Mouse (Mus musculus): Measurements from ENCODE around the gene Dapk2. TPM values are rescaled to one million over a fixed set of nuclear protein-coding genes. Genes with fewer than 3 reads are reported as not detected.

The Dapk2 gene
- polyA plus RNA-seq, 1 experiment from 2014 or later = 7.4 TPM

- no peak for ATAC-seq (ENCODE audit: low FRiP score, low read depth)
- Histone ChIP-seq H3K36me3 (no peaks in the 10 kb centered on the region), H3K4me2 (replicated peaks) (no peak overlapping the region), H3K27me3 (no peaks in the 10 kb centered on the region), H3K4me3 (no peak overlapping the region), H3K9ac (no peak overlapping the region), H3K9me3 (no peaks in the 10 kb centered on the region), H3K27ac (no peak overlapping the region), H3K4me1 (peaks cover 5% of the 10 kb centered on the region; the same call in 1 of the 2 replicates)
- 90% methylated on average over 1 of the region's 1 CpGs for WGBS
These were observed 40.5 kb downstream of the Dapk2 start for GRCm38 (mm10) chr9:66198533-66198932.

DNA sequence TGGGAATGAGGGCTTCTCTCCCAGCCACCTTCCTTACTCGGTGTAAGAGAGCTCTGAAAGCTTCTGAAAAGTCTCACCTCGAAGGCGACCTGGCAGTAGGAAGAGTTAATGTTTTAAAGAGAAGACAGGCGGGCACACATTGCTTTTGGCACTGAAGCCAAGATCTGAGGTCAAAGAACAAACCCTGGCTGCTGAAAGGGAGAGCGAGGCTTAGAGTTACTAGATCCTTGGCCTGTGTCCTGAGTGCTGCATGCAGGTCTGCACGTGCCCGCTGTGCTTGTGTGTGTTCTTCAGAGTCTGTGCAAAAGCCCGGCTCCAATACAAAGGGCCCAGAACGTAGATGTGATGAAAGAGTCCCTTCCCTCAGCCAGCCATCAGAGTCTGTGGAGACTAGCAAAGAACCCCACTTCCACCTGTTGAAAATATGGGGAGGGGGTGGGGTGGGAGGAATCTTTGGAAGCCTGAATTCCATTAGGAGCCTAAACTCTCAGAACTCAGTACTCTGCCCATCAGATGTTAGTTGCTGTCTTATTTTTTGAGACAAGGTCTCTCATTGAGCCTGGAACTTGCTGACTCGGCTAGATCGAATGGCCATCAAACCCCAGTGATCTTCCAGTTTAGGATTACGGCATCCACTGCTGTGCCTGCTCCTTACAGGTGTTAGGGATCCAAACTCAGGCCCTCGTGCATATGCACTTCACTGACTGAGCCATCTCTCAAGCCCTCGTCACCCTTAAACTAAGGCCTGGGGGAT is 41.8 kb downstream of the Dapk2 start:
- Histone ChIP-seq H3K4me3 (no peak overlapping the region), H3K4me2 (replicated peaks) (no peak overlapping the region), H3K36me3 (no peaks in the 10 kb centered on the region), H3K4me1 (peaks cover 5% of the 10 kb centered on the region; the same call in 1 of the 2 replicates), H3K9ac (no peak overlapping the region), H3K27ac (no peak overlapping the region), H3K27me3 (no peaks in the 10 kb centered on the region), H3K9me3 (no peaks in the 10 kb centered on the region)
- no peak for ATAC-seq (ENCODE audit: low FRiP score, low read depth)
- 80% methylated on average over 14 of the region's 14 CpGs for WGBS

DNA sequence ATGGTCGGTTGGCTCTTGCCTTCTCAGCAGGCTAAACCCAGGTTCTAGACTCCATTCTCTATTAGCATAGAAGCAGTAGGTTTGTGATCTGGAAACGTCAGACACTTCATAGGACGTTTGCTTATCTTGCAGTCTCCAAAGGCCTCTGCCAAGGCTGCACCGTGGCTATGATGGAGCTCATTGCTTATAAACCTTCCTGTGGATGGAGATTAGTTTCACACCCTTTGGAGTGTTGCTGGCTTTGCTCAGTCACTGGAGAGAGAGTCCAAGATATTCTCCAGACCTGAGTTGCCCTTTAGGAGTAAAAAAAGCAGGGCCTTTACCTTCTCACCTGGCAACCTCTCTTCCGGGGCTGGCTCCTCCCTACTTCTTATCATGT is 42.4 kb downstream of the Dapk2 start:
- Histone ChIP-seq H3K4me3 (no peak overlapping the region), H3K4me2 (replicated peaks) (no peak overlapping the region), H3K27ac (no peak overlapping the region), H3K9ac (no peak overlapping the region), H3K9me3 (no peaks in the 10 kb centered on the region), H3K36me3 (no peaks in the 10 kb centered on the region), H3K27me3 (no peaks in the 10 kb centered on the region), H3K4me1 (peaks cover 5% of the 10 kb centered on the region; the same call in 1 of the 2 replicates)
- 65% methylated on average over 5 of the region's 5 CpGs for WGBS
- ATAC-seq (ENCODE audit: low FRiP score, low read depth) = no peak

DNA sequence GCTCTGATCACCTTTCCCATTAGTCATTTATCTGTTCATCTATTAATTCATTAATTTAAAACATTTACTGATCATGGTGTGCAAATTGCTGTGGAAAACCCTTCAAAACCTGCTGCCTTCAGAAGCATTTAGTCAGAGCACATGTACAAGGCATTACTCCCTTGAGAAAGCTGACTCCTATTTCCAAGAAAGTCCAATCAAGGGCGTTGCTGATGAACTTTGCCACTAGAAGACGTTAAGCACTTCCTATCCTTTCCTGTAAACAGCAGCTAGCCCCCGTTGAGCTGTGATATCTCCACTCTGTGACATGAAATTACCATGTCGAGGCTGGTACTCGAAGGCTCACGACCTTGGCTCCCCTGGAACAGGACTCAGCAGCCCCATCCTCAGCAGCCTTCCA is 43.6 kb downstream of the Dapk2 start:
- Histone ChIP-seq H3K4me2 (replicated peaks) (no peak overlapping the region), H3K9me3 (no peaks in the 10 kb centered on the region), H3K27ac (no peak overlapping the region), H3K9ac (no peak overlapping the region), H3K4me1 (peaks cover 3% of the 10 kb centered on the region; the same call in 1 of the 2 replicates), H3K36me3 (no peaks in the 10 kb centered on the region), H3K27me3 (no peaks in the 10 kb centered on the region), H3K4me3 (no peak overlapping the region)
- 61% methylated on average over 6 of the region's 6 CpGs for WGBS
- no peak for ATAC-seq (ENCODE audit: low FRiP score, low read depth)

DNA sequence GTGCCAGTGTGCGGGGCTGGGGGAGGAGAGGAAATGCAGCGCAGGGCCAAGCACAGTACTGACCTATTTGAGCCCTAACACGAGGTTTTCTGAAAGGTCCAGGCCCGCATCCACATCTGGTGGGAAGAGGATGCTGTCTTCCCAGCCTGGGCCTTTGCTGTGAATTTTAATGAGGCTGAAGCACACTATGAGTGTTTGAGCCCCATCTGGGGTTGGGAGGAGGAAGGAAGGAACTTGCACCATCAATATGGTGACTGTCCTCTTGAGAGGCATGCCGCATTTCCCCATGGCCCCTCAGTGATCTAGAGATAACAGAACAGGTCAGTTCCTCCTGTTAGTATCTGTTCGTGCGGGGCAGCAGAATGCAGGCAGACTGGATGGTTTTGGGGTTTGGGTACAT is 44.4 kb downstream of the Dapk2 start:
- H3K27me3 ChIP-seq = no peaks in the 10 kb centered on the region

DNA sequence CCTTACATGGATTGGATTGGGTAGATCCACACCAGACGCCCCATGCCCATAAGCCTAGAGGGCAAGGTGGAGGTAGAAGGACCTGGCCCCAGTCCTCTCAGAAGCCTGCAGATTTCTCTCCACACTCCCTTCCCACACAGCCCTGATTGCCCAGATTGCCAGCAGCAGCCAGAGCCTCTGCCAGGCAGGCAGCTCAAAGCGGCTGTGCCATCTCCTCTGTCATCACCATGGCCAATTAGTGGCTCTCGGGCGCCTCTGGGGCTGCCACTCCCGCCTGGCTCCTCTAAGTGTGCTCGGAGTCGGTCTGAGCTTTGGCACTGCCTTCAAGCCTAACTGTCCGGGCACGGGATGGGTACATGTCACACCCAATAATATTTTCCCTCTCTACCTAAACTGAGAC is 47.7 kb downstream of the Dapk2 start:
- Histone ChIP-seq H3K4me1 (0 out of 2 replicates have a peak, but pooled peaks cover under 1% of the 10 kb centered on the region), H3K27ac (no peak overlapping the region), H3K9ac (no peak overlapping the region), H3K4me2 (replicated peaks) (no peak overlapping the region), H3K36me3 (no peaks in the 10 kb centered on the region), H3K4me3 (no peak overlapping the region), H3K27me3 (no peaks in the 10 kb centered on the region), H3K9me3 (no peaks in the 10 kb centered on the region)
- WGBS = 81% methylated on average over 9 of the region's 9 CpGs
- ATAC-seq (ENCODE audit: low FRiP score, low read depth) = no peak

More for the DNA sequence above, 44.4 kb downstream of the Dapk2 start:
- WGBS = 71% methylated on average over 7 of the region's 7 CpGs
- Histone ChIP-seq H3K36me3 (no peaks in the 10 kb centered on the region), H3K4me3 (no peak overlapping the region), H3K9me3 (no peaks in the 10 kb centered on the region), H3K4me2 (replicated peaks) (no peak overlapping the region), H3K27ac (no peak overlapping the region), H3K4me1 (no peaks in the 10 kb centered on the region), H3K9ac (no peak overlapping the region)
- ATAC-seq (ENCODE audit: low FRiP score, low read depth) = no peak

GRCm38 (mm10) chr9:66206825-66207224 is 48.8 kb downstream of the Dapk2 start:
- Histone ChIP-seq H3K4me2 (replicated peaks) (no peak overlapping the region), H3K9me3 (no peaks in the 10 kb centered on the region), H3K4me1 (0 out of 2 replicates have a peak, but pooled peaks cover 6% of the 10 kb centered on the region), H3K4me3 (no peak overlapping the region), H3K9ac (no peak overlapping the region), H3K27me3 (no peaks in the 10 kb centered on the region), H3K27ac (no peak overlapping the region), H3K36me3 (no peaks in the 10 kb centered on the region)
- WGBS = 46% methylated on average over 5 of the region's 5 CpGs
- ATAC-seq (ENCODE audit: low FRiP score, low read depth) = no peak

DNA sequence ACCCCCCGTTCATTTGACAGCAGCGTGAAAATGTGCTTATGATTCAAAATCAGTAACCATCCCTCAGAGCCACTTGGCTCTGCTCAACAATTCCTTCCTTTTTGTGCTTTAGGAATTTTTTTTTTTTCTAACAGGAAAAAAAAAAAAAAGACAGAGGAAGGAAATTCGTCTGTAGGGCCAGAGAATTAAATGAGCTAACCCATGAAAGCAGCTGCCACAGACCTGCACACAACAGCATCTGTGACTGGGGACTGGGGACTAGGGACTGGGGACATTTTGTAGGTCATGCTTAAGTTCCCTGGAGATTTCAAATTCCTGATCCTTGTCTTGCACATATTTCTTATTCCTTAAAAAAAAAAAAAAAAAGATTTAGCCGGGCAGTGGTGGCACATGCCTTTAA is 53.4 kb downstream of the Dapk2 start:
- no peak for ATAC-seq (ENCODE audit: low FRiP score, low read depth)
- no peak overlapping the region for H3K27ac ChIP-seq
- H3K27me3 ChIP-seq = no peaks in the 10 kb centered on the region
- no peaks in the 10 kb centered on the region for H3K9me3 ChIP-seq
- H3K9ac ChIP-seq = no peak overlapping the region
- H3K4me1 ChIP-seq = peaks cover 29% of the 10 kb centered on the region
- no peak overlapping the region for H3K4me3 ChIP-seq
- H3K36me3 ChIP-seq = no peaks in the 10 kb centered on the region
- 41% methylated on average over 4 of the region's 4 CpGs for WGBS
- no peak overlapping the region for H3K4me2 ChIP-seq (replicated peaks)

DNA sequence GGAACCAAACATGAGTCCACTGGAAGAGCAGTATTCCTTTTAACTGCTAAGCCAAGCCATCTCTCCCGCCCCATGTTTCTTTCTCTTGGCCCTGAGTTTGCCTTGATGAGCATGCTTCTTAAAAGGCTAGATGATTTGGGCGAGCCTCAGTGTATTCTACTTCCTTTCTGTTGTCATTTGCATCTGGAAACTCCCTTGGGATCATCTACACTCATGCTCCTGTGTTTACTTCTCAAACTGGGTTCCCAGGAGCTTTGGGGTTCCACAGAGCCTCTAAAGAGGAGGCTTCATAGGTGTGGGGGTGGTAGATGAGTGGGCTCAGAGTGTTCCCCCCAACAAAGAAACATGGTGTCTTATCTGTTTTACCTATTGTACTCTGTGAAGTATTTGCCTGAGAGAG is 54.1 kb downstream of the Dapk2 start:
- Histone ChIP-seq H3K9me3 (no peaks in the 10 kb centered on the region), H3K36me3 (no peaks in the 10 kb centered on the region), H3K4me2 (replicated peaks) (no peak overlapping the region), H3K27me3 (no peaks in the 10 kb centered on the region), H3K4me3 (no peak overlapping the region), H3K27ac (no peak overlapping the region), H3K4me1 (peaks cover 29% of the 10 kb centered on the region), H3K9ac (no peak overlapping the region)
- ATAC-seq (ENCODE audit: low FRiP score, low read depth) = no peak
- 75% methylated on average over 2 of the region's 2 CpGs for WGBS

DNA sequence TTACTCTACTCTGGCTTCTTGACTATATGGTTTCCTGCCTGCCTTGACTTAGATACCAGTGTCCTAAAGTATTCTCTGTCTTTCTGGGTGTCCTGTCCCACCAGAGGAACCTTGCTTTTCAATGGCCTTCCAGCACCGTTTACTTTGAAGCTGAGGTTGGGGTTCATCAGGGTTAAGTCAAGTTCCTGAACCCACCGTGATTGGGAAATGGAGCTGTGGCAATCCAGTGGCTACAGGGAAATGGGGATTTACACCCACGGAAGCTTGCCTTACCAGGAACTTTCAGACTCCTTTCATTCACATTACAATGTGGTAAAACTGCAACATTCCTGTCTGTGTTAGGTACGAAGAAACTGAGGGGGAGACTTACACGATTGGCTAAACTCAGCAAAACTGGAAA is 54.8 kb downstream of the Dapk2 start:
- H3K36me3 ChIP-seq = no peaks in the 10 kb centered on the region
- no peak overlapping the region for H3K4me3 ChIP-seq
- H3K9me3 ChIP-seq = no peaks in the 10 kb centered on the region
- H3K9ac ChIP-seq = no peak overlapping the region
- WGBS = 63% methylated on average over 5 of the region's 5 CpGs
- H3K27me3 ChIP-seq = no peaks in the 10 kb centered on the region
- no peak for ATAC-seq (ENCODE audit: low FRiP score, low read depth)
- H3K4me1 ChIP-seq = peaks cover 32% of the 10 kb centered on the region
- H3K27ac ChIP-seq = no peak overlapping the region
- no peak overlapping the region for H3K4me2 ChIP-seq (replicated peaks)

- peak; percentile 24; the same call in 1 of the 2 replicates for ATAC-seq (ENCODE audit: low FRiP score, low read depth)
These were observed 55.5 kb downstream of the Dapk2 start for GRCm38 (mm10) chr9:66213386-66214032.

DNA sequence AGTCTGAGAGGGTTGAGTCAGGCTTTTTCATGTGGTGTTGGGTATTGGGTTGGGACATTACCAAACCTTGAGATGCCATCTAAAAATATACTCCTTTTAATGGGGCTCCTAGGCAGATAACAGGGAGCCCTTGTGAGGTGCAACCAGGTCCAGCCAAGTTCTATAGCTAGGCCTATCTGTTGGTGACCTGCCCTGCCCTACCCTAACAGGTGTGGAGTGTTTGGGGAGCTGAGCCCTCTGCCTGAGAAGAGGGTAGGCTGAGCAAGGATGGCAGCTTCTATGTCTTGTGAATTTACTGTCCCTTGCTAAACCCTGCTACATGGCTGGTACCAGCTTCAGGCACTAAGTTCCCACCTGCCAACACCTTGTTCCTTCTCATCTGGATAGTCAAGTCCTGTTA is 57.5 kb downstream of the Dapk2 start:
- Histone ChIP-seq H3K9me3 (no peaks in the 10 kb centered on the region), H3K9ac (no peak overlapping the region), H3K27me3 (no peaks in the 10 kb centered on the region), H3K27ac (no peak overlapping the region), H3K36me3 (no peaks in the 10 kb centered on the region), H3K4me3 (no peak overlapping the region), H3K4me2 (replicated peaks) (no peak overlapping the region), H3K4me1 (peaks cover 39% of the 10 kb centered on the region)
- no peak for ATAC-seq (ENCODE audit: low FRiP score, low read depth)

More at GRCm38 (mm10) chr9:66213386-66214032, 55.5 kb downstream of the Dapk2 start:
- H3K4me2 ChIP-seq (replicated peaks) = no peak overlapping the region
- no peak overlapping the region for H3K9ac ChIP-seq
- no peaks in the 10 kb centered on the region for H3K9me3 ChIP-seq
- peaks cover 39% of the 10 kb centered on the region for H3K4me1 ChIP-seq
- H3K36me3 ChIP-seq = no peaks in the 10 kb centered on the region
- H3K27me3 ChIP-seq = no peaks in the 10 kb centered on the region
- H3K4me3 ChIP-seq = no peak overlapping the region
- peak overlapping the region; percentile 10; the same call in 1 of the 2 replicates for H3K27ac ChIP-seq
- WGBS = 38% methylated on average over 5 of the region's 5 CpGs

Measured in limb, embryonic 13.5 days (tissue).